Mouse (Mus musculus) regulatory T cell (primary cell): ENCODE measurements at regions not wholly inside any gene's neighbourhood (a gene's known extent, or its start where the extent isn't known, plus 50 kb on each side); places are given as distances from the start of the nearest gene placed in this dataset.

Experiments used
- in situ Hi-C: fragments of 300-600 bp; cut with MboI, MseI; formaldehyde crosslinking; loops from one replicate; pipeline ENCODE4 v1.15.1; 2025; ENCODE audit warnings: high pct_unique_total_duplicates

DNA sequence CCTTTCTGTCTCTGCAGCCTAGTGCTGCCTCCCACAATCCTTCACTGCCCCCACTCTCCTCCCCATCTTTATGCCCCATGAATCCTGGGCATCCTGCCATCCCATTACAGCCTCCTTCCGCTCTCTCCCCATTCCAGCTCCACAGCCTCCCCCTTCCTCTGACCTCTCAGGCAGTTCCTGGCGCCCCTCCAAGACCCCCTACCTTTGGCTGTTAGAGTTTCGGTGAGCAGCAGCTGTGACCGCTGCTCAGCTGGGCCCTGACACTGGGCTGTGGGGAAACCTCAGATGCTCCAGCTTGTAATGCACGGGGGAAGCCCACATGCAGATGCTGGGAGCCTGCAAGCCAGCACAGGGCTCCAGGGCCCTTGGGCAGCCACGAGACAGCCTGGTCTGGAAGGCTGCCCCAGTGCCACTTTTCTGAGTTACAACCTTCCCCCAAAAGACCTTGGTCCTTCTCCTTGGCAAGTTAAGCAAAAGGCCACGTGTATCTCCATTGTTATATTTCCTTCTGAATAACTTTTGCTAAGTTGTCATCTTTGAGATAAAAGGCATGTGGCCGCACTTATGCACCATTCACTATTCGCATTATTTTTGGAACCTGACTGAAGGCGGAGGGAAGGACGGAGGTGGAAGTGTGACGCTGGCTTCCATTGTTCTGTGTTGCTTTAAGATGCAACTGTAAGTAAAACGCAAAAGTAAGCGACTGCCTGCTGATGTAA, 330.6 kb upstream of the Mki67 start:
- in situ Hi-C loops, result no loop called here

DNA sequence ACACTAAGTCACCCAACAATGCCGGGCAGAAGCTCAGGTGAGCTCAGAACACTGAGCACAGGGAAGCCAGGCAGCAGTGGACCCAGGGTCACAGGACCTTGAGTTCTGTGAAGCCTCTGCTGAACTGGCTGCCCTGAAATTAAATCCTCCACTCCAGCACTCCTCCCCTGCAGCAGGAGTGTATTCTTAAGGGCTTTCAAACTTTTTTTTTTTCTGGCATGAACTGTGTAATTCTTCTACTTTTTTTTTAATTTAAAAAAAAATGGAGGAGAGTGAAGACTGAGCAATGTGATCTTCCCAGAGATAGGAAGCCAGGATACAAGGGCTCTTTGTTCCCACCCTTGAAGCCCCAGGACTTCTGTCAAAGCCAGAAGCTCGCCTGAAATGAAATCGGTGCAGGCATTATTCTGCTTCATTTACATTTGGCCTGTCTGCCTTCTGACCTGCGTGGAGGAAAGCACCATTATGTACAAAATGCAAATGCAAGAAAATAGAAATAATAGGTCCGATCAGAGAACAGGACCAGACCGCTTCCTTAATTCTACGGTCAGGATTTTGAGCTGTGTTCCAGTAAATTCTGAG, 331.3 kb upstream of the Mki67 start:
- in situ Hi-C loops, result no loop called here

GRCm38 (mm10) chr7:136048925-136049586, 332.9 kb upstream of the Mki67 start:
- in situ Hi-C loops, result no loop called here

GRCm38 (mm10) chr7:136049587-136049930, 333.4 kb upstream of the Mki67 start:
- in situ Hi-C loops, result no loop called here

DNA sequence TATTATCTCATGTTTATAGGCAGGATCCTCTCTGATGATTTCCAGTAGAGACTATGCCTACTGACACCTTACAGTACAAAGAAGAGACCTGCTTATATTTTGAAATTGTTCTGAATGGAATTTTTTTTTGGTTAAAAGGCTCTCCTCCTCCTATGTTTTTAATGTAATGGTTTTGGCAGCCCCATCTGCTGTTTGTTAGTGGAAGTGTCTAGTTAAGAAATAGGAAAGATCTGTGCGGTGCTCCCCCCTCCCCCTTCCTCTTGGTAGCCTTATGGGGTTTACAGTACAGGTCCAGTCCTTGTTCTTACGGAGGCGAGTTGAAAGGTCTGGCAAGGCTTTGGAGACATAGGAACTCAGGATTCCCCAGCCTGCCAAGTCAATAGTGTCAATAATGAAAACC, 334.0 kb upstream of the Mki67 start:
- in situ Hi-C loops, result no loop called here

DNA sequence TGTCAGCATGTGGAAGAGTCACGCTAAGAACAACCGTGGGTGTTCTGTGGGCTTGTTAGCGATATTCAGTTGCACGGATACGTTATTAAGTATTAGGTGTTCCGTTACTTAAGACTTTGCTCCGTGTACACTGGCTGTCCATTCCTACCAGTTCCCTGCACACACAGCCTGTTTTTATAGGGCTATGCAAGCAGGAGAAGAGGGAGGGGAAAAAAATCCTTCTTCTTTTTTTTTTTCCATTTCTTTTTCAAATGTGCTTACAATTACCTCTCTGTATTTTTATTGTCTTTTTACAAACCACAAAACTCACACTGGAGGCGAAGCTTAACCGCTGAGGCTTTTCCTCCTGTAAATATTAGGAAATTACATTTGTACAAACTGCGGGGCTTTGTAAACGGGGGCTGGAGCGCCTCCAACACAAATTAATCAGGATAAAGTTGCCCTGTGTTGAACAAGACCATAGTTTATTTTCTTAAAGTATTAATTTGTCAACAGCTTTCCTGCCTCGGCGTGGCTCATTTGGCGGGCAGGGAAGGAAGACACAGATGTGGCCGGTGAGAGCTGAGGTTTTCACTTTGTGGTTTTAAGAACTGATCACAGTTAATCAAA, 340.8 kb upstream of the Mki67 start:
- in situ Hi-C loops, result no loop called here

GRCm38 (mm10) chr7:136058319-136058718, 342.2 kb upstream of the Mki67 start:
- in situ Hi-C loops, result no loop called here

- in situ Hi-C loops, result no loop called here
Measured at GRCm38 (mm10) chr7:136058751-136059681, 342.9 kb upstream of the Mki67 start.

DNA sequence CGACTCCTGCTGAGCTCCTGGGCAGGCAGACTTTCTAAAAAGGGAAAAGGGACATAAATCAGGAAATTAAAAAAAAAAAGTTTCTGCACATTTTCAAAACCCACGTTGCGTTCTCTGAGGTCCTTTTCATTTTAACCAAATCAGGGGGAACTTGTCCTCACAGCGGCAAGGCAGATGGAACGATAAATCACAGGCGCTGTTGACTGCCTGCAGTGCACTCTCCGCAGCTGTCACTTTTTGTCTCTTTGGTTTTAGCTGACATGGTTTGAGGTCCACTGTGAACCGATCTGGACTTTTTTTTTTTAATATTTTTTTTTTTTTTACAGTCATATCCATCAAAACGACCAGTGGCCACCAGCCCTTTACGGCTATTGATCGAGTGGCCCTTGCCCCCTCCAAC, 343.7 kb upstream of the Mki67 start:
- in situ Hi-C loops, result no loop called here

DNA sequence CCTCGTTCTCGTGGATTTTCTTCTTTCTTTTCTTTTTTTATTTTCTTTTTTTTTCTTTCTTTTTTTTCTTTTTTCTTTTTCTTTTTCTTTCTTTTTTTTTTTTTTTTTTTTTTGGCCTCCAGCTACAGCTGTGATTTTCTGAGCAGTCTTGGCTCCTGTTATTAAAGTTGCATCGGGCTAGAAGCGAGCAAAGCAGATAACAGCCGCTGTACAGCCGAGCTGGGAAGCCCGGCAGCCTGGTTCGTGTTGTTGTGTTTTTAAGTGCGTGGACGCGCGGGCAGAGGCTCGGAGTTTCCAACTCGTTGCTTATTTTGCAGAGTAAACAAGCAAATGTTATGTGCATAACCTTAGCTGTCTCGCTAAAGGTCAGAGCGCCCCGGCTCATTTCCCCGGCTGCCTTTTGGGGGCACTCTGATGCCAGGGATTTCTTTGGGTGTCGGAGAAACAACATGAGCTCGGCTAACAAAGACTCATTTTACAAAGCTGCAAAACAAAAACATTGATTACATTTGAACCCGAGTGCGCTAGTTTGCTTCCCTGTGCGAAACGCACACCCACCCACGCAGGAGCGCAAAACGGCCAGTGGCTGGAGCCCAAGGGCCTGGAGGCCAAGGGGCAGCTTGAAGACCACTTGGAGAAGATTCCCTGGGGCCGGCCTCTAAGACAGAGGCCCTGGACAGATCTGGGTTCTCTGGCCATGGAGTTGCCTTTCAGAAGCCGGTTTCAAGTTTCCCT, 344.3 kb upstream of the Mki67 start:
- in situ Hi-C loops, result no loop called here

GRCm38 (mm10) chr7:136062658-136063057, 346.5 kb upstream of the Mki67 start:
- in situ Hi-C loops, result no loop called here

- in situ Hi-C loops, result no loop called here
Measured at GRCm38 (mm10) chr7:136065038-136065678, 349.0 kb upstream of the Mki67 start.

DNA sequence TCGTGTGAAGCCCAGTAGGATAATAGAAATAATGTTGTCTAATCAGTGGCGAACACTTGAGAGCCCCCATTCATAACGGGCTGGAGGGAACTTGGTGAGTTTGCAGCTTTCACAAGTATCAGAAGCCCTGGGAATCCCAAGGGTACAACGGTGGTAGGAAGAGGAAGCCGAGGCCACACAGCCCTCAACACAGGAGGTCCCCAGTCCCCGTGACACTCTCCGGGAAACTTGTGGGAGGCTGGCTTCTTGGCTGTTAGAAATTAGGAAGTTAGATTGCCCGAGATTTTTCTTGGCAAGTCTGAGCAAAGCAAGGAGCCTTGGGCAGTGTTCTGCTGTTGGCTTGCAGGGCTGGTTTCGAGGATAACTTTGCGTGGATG, 349.5 kb upstream of the Mki67 start:
- in situ Hi-C loops, result no loop called here

- in situ Hi-C loops, result no loop called here
Measured at GRCm38 (mm10) chr7:136070881-136071280, 354.7 kb upstream of the Mki67 start.

GRCm38 (mm10) chr7:136071331-136071730, 355.2 kb upstream of the Mki67 start:
- in situ Hi-C loops, result no loop called here

- in situ Hi-C loops, result no loop called here
Measured at GRCm38 (mm10) chr7:136073265-136073799, 357.2 kb upstream of the Mki67 start.

- in situ Hi-C loops, result no loop called here
Measured at GRCm38 (mm10) chr7:136074043-136074442, 357.9 kb upstream of the Mki67 start.

DNA sequence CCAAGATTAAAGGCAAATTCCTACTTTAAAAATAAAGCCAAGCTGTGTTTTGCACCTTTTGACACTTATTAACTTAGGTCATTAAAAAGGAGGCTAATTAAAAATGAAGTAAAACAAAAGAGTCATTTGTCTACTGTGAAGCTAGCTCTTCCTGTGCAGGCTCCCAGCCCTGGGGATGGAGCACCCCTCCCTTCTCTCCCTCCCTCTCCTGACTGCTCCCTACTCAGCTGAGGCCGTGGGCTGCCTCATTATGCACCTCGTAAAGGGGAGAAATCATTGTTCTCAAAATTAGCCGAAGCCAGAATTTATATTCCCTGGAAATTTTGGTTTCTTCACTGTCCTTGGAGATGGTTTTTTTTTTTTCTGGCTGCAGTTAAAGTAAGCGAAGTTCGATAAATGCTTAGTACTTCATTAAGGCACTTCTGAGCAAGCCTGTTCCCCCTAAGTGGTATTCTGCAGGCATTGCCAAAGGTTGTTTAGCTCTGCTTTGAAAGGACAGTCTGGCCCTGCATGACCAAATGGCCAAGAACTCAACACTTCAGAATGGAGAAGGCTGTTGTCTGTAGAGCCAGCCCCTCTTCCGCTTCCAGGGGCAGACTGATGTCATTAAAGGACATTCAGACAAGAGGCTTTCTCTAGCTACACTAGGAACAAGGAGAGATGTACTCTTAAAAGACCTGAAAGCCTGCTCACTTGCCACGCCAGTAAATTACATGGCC, 365.5 kb upstream of the Mki67 start:
- in situ Hi-C loops, result no loop called here

DNA sequence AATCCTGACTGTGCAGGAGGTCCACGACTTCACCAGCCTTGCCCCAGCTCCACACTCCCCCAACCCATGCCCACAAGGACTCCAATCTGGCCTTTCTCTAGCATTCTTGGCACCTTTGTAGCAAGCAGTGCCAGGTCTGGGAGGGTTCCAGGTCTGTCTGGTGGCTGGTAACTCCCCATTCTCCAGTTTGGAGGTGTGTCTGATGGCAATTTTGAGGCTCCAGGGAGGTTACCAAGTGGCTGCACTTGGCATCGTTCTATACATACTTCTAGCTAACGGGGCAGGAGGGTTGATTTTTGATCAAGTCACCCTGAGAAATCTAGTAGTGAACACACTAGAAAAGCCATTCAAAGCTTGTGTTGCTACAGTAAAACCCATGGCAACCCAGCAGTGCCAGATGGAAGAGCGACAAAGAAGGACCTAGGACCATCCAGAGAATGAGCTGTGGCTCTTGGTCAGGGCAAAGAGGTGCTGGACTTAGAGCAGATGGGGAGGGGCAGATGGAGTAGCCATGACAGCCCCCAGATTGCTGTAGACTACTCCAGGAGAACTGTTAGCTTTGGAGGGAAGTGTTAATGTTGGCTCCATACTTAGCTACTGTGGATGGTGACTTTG, 366.2 kb upstream of the Mki67 start:
- in situ Hi-C loops, result no loop called here
